Mouse (Mus musculus) testis, postnatal 14 days (tissue): ENCODE data around the gene Nfic.

ENCODE experiments used
- DNase-seq: peaks from one replicate; pipeline ENCODE4 v3.0.0; 2021; ENCODE audit warnings: low spot score

The Nfic gene

DNA sequence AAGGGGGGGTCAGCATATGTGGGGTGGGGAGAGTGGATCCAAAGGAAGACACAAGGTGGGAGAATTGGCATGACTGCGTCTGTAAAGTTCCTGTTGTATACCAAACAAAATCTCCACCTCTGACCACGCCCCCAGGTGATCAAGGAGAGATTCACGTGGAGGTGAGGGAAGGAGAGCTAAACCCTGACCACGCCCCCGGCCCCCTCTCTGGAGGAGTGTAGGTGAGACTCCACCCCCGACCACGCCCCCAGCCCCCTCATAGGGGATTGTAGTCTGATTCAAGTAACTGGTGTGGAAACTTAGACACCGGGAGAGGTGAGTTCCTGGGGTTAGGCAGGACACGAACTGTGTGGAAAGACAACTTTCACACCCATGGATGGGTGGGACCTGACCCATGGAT is 51.4 kb downstream of the Nfic start:
- peak; percentile 75 for DNase-seq

DNA sequence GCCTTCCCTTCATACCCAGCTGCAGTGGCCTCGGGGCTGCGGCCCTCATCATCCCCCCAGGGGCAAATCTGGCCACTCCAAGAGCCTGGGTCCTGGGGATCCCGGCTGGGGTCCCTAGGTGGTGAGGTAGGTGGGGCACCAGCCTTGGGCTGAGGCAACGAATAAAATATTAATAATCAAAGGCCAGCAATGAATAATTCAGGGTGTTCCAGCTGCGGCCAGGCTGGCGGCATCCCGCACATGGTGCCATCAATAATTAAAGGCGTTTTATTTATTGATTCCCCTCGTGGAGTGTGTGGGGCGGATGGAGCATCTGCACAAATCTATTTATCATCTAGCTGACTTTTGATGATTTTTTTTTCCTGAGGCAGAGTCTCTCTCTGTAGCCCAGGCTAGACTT is 51.9 kb downstream of the Nfic start:
- no peak for DNase-seq

DNA sequence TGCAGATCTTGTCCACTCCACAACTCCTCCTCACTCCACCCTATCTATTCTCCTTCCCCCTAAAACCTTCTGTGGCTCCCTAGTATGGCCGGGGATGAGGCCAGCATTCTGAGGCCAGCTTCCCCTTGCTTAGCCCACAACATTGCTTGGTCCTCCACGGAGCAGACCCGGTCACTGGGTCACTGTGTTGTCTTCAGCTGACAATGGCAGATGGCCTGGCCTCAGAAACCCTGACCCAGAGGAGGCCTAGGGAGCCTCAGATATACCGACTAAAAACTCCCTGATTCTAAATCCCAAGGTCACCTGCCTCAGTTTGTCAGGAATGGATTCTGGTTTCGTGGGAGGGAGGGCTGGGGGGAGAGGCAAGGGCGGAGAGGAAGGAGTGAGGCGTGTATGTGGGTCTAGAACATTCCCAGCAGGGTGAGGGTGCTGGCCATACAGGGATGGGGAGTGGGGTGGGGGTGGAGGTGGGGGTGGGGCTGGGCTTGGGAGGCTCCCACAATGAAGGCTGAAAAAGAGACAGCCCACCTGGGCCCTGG is 53.1 kb downstream of the Nfic start:
- no peak for DNase-seq

DNA sequence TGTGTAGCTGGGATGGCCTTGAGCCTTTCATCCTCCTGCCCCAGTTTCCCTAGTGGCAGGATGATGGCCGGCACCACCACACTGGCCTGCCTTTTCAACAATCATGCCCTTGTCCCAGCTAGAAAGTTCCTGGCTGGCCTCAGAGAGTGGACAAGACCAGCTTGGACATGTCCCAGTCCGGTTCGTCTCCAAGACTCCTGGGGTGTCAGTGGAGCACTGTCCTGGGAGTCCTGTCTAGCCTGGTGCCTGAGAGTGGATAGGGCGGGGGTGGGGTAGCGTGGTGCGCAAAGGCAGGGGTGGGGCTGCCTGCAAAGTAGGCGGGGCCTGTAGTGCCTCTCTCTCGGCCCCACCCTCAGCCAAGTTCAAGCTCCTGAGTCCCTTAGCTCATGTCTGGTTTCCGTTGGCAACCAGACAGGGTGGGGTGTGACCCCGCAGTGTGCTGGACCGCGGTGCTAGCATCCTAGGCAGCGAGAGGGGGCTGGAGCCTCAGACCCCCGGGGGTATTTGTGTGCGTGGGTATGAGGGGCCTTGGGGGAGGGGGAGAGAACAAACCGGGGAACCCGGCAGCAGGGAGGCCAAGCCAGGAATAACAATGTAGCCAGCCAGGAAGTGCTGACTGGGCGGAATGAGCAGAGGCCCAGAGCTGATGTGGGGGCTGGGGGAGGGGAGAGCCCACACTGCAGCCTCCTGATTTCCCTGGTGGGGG is 53.8 kb downstream of the Nfic start:
- peak; percentile 88 for DNase-seq

DNA sequence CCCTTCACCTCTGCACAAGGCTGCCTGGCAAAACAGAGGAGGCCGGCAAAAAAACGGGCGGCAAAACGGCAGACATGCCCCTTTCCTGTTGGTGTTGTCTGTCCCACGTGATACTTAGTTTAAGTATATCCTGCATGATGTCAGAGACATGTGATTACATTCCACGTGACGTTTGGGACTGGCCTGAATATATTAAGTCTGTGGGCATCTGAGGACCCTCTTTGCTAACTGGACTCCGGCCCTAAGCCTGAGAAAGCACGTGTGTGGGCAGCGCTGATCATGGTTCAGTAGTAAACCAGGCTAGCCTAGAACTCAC is 54.3 kb downstream of the Nfic start:
- no peak for DNase-seq

DNA sequence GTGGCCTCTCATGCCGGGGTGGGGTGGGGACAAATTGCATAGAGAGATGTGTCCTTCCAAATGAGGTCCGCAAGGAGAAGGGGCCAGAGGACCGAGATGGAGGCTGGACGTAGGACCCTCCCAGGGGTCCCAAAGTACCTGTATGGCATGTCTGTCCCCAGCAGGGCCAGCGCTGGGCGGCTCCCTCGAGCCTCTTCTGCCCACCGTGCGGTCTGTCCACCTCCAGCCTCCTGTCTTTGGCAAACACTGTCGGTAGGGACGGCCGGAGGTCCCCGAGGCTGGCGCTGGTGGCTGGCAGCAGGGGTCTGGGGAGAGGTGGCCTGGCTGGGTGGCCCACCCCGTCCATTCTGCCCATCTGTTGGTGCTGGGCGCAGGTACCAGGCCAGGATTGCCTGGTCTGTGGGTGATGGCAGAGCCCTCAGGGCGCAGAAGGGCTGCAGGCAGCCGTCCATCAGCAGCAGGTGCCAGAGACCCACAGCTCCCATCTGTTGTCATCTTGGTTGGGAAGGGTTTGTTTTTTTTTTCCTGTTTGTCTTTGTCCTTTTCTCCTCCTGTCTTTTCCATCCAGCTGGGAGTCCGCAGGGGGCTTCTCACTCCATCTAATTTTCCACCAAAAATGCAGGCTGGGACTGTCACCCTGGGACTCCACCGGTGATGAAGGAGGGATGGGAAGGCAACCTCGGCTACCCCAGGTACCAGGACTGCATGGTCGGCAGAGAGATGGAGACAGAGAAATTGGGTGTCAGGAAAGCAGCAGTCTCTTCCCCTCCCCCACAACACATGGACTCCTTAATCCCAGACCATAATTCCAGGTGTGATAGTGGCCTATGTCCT is 54.8 kb downstream of the Nfic start:
- no peak for DNase-seq

DNA sequence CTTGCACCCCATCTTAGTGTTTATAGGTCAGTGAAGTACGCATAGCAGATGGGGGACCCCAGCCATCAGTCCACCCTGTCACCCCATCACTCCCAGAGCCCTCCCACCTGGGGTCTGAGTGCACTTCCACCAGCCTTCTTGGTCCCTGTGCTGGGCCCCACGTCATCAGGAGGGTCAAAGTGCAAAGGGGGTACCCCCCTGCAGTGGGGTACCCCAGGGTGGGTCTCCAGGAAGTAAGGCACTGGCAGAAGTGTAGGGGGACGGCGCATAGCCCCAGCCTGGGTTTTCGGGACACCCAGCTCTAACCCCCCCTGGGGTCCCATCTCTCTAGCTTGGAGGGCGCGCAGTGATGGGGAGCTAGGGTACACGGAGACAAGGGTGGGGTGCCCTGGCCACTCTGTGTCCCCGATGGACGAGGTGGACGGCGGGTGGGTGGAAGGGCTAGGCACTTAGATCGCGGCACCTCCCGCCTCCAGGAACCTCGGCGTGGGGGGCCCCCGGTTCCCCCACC is 55.6 kb downstream of the Nfic start:
- no peak for DNase-seq

DNA sequence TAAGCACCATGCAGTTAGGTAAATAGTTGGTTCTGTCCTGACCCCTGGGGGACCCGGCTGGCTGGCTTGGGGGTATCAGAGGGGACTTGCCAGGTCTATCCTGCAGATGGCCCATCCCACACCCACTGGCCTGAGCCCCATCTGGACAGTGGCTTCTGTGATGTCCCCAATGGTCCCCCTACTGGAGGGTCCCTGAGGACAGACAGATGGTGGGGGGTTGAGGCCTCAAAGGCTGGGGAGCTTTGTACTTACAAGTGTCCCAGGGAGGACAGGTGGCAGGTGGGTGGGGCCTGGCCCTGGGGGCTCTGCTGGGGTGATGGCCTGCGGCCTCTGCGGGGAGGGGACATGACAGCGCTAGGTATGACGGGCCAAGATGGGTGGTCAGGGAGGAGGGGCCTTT is 56.1 kb downstream of the Nfic start:
- no peak for DNase-seq

DNA sequence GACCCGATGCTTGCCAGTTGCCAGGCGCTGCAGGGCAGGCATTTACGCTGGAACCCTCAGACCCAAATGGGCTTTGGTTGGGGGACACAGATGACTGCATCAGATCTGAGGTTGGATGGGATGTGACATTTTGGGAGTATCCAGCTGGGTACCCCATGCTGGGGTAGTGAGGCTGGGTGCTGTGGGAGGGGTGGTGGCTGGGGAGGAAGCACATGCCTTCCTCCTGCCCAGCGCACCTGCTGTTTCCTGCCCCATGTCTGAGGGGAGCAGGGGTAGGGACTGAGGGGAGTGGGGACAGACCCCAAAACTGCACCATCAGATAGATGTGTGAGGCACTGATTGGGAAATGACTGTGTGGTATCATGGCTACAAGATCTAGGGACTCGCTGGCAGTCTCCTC is 58.7 kb downstream of the Nfic start:
- DNase-seq: no peak

DNA sequence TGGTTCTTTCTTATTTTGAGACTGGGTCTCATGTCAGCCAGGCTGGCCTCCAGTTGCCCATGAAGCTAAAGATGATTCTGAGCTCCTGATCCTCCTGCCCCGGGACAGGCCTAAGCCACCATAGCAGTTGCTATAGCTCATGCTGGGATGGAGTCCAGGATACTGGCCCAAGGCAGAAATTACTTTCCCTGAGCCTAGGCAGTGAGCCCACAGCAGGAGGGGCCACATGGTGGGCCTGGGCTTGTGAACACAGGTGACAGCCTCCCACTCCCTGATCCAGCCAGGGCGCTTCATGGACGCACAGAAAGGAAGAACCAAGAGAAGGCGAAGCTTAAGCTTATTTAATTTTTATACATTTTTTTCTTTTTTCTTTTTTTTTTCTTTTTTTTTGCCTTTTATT is 59.6 kb downstream of the Nfic start:
- no peak for DNase-seq

DNA sequence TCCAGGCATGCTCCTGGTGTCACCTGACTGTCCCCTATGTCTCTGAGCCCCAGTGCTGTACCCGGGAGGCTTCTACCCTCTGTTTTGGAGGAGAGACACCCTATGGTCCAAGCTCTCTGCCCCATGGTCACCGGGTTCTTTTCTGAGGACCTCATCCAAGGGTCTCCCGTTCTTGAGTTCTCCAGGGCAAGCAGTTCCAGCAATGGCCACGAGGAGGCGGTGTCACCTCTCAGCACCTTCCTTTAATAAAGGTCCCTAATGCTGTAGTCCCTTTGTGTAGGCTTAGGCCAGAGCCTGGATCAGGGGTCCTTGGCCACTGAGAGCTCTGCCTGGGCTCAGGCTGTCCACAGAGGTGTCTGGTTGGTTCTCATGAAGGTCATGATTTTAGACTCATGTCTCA is 60.3 kb downstream of the Nfic start:
- no peak for DNase-seq

DNA sequence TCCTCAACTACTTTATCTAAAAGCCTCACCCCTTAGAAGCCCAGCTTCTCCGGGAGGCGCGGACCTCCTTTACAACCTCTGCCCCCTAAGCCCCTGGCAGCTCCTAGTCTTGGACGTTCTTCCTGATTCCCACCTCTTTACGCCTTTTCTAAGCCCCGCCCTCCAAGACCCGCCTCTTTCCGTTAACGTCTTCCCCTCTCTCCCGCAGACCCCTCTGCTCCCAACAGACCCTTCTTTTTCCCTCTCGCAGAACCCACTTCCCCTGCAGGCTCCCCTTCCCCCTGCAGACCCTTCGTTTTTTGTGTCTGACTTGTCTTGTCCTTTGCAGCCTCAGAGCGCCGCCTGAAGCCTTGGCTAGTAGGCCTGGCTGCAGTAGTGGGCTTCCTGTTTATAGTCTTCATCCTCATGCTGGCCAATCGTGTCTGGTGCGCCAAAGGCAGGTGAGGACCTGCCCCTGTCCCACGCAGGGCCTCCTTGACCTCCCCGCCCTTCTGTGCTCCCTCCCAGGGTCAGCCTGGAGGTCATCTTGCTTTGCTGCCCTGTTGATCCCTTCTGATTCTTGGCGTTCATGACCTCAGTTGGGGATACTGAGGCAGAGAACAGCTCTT is 61.9 kb downstream of the Nfic start:
- DNase-seq: no peak

DNA sequence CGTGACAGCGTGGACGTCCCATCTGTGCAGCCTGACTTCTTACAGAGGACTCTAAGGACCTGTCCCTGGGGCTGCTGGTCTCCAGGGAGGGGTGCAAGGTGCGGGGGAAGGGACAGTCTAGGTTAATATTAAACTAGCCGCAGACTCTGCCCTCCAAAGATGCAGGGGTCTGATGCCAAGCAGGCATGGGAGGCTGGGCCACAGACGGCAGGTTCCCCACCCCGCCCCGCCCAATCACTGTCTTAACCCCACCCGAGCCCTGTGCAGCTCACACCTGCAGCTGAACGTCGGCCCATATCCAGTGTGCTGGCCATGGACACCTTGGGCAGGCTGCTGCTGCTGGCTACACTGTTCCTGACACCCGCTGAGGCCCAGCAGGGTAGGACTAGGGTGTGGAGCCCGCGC is 62.7 kb downstream of the Nfic start, which contains the start of gene Smim24:
Smim24 (plus strand) TSS at position 271 of the 405 bp plus-strand sequence.
- DNase-seq: no peak

DNA sequence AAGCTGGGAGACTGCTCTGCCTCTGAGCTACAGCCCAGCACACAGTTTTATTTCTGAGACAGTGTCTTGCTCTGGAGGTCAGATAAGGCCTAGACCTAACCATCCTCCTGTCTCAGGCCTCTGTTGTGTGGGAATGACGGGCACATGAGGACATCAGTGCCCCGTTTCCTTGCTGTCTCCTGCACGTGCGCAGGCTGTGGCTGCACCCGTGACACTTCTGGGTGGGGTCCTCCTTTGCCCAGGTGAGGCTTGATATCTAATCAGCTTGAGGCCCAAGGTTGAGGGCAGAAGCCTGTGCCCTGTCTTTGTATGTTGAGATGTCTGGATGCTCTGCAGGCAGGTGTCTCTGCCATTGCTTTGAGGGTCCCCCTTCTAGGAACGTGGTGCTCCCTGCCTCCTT is 63.2 kb downstream of the Nfic start:
- DNase-seq: no peak

DNA sequence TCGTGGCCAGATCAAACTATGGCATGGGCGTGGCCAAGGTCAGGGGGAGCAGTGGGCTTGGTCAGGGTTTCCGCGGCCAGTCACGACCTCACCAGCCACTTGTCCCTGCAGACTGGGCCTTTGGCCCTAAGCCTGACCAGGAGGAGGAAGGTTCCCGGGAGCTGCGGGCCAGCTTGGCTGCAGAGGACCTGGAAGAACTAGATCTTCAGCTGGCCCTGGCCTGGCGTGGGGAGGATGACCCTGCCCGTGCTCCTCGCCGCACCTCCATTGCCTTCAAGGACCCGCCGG is 64.8 kb downstream of the Nfic start:
- no peak for DNase-seq

DNA sequence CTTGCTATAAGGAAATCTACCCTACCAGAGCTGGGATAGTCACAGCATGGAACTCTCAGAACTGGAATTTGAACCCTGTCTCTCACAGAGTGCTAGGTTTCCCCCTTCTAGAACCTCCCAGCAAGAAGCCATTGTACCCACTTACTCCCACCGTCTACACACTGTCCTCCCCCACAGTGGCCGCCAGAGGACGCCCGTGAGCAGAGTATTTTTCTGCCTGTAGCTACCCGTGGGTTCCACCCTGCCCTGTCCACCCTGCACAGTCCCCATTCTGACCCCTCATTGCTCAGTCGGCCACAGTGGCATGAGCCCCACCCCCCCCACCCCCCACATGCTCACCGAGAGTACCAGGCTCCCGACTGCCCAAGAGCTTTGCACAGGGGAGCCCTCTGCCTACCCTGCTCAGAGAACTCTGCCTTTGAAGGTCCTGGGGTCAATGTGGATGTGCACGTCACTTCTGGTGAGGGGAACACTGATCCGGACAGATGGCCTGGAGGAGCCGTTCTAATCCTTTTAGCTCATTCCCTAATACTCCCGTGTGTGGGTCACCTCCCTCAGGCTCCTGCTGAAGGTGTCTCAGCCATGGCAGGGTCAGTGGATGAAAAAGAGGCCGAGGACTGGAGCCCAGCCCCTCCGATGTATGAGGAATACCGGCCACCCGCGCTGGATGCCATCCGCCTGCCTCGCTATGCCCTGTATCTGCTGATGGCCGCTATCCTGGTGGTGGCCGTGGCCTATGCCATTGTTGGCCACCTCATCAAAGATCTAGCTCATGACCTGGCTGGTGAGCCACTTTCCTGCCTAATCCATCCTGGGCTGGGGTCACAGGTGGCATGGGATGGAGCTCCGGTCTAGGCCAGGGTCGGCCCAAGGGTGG is 65.4 kb downstream of the Nfic start:
- DNase-seq: no peak

DNA sequence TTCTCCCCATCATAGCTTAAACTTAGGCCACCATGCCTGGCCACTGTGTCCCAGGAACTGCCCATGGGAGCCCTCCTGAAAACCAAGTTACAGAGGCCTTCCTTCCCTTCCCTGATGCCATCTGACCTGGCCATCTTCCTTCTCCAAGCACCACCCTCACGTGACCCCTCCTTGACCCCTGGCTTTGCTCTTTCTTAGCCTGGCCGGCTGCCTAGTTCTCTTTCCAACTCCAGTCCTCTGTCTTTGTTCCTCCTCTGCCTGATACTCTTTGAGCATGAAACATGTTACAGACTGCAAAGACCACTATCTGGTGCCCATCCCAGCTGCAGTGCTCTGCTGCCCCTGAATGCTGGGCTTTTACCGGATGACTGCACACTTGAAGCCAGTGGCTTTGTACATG is 66.1 kb downstream of the Nfic start:
- DNase-seq: peak; percentile 80

DNA sequence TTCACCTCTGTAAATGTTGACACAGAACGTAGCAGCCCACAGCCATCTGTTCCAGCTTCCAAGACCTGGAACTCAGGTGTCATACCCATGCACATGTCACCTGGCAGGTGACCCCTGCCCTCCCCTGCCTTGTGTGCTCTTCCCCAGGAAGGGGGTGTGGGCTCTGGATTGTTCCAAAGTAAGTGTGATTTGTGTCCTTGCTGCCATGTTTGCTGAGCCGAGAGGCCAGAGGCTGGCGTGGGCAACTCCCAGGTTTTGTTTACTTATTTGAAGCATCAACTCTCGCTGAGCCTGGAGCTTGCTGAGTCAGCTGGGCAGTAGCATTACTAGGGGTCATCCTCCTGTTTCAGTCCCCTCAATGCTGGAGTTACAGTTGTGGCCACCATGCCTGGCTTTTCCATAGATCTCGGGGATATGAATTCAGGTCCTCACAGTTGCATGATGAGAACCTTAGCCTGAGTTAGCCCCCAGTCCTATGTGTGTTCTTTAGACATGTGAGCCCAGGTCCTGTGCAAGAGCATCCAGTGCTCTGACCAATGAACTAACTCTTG is 66.9 kb downstream of the Nfic start, which contains the start of gene Gm48552:
Gm48552 (plus strand) TSS at position 501 of the 551 bp plus-strand sequence.
- no peak for DNase-seq

DNA sequence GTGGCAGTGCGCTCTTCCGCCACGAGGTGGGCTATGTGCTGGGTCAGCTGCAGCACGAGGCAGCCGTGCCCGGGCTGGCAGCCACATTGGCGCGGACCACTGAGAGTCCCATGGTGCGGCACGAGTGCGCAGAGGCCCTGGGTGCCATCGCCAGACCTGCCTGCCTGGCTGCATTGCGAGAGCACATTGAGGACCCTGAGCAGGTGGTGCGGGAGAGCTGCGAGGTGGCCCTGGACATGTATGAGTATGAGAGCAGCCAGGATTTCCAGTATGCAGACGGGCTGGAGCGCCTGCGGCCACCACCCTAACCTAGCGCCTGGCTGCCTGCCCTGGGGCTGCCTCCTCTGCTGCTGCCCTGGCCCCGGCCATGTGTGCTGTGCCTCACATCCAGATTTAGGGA is 67.7 kb downstream of the Nfic start:
- no peak for DNase-seq

DNA sequence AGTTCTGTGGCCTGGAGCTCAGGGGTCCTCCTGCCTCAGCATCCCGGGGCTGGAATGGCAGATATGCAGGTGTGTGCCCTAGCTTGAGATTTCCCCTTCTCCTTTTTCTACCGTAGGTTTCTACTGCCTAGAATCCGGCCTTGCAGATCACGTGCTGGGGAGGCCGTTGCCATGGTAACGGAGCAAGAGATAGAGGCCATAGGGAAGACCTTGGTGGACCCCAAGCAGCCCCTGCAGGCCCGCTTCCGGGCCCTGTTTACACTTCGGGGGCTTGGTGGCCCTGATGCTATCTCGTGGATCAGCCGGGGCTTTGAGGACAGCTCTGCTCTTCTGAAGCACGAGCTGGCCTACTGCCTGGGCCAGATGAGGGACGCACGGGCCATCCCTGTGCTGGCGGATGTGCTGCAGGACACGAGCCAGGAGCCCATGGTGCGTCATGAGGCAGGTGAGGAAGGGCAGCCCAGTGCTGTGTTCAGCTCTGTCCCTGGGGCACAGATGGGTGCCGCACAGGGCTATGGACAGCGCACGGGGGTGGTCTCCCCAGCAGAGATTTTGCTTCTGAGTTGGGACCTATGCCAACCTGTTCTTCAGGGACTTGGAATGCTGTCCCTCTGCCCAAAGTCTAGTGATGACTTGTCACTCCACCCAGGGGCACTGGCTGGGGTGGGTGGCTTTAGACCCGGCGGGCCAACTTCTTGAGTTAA is 69.7 kb downstream of the Nfic start:
- no peak for DNase-seq

DNA sequence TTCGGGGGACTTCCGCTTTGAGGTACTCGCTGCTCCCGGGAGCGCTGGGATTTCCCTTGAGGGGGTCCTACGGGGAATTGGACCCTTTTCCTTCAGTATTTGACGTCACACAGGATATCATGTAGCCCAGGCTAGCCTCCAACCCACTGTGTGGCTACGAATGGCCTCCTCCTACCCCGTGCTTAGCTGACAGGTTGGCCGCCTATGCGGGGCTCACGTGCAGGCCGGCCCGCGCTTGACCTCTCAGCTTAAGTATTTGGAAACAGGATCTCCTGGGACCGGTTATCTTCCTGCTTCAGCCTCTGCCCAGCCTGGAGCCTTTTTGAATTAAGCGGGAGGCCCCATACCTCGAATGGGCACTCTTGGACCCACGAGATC is 70.8 kb downstream of the Nfic start:
- no peak for DNase-seq
